ENCODE assay signal across 8 mouse cellular contexts in genomic region chr3:65586483-65586905, GRCm38 (mm10). TPM values are rescaled to one million over a fixed set of nuclear protein-coding genes. Genes with fewer than 3 reads are reported as not detected.
DNase-seq lines count a peak whose midpoint lies in the region; ATAC-seq and TF ChIP-seq lines count a peak whose summit lies in the region.

No protein-coding gene starts in this region.

- H3K4me1 ChIP-seq in hindbrain, embryonic 13.5 days (replicated peaks): peaks cover 14% of the 10 kb centered on the region
- H3K4me1 ChIP-seq in lung, postnatal 0 days (ENCODE audit: insufficient read depth, low read depth, low read length): no peaks in the 10 kb centered on the region

- H3K4me2 ChIP-seq in hindbrain, embryonic 13.5 days: peak overlapping the region; percentile 59
- peak overlapping the region; percentile 53 for H3K4me2 ChIP-seq in lung, postnatal 0 days (replicated peaks; ENCODE audit: low read depth, low read length)

- peak; percentile 89 for ATAC-seq in hindbrain, embryonic 13.5 days (ENCODE audit: low FRiP score)
- peak; percentile 87 for ATAC-seq in lung, postnatal 0 days

- WGBS in hindbrain, embryonic 13.5 days: 3% methylated on average over 16 of the region's 16 CpGs
- 5% methylated on average over 16 of the region's 16 CpGs for WGBS in lung, postnatal 0 days

- TF ChIP-seq EP300 in lung, postnatal 0 days (IDR thresholded peaks at IDR 0.05): no peak

- H3K27ac ChIP-seq in hindbrain, embryonic 13.5 days: peak overlapping the region; percentile 23; the same call in 1 of the 2 replicates
- H3K27ac ChIP-seq in lung, postnatal 0 days (ENCODE audit: low read length): no peak overlapping the region; the same call in 1 of the 2 replicates

- H3K9me3 ChIP-seq in hindbrain, embryonic 13.5 days: no peaks in the 10 kb centered on the region
- H3K9me3 ChIP-seq in lung, postnatal 0 days (ENCODE audit: low read length): no peaks in the 10 kb centered on the region

- H3K4me3 ChIP-seq in hindbrain, embryonic 13.5 days: peak overlapping the region; percentile 33
- peak overlapping the region; percentile 30 for H3K4me3 ChIP-seq in lung, postnatal 0 days (ENCODE audit: low read depth, low read length)

- TF ChIP-seq CTCF in lung, postnatal 0 days (IDR thresholded peaks at IDR 0.05): no peak

- no peaks in the 10 kb centered on the region for H3K27me3 ChIP-seq in hindbrain, embryonic 13.5 days
- H3K27me3 ChIP-seq in lung, postnatal 0 days (replicated peaks; ENCODE audit: insufficient read depth, low read length): no peaks in the 10 kb centered on the region

- H3K9ac ChIP-seq in hindbrain, embryonic 13.5 days: peak overlapping the region; percentile 49
- H3K9ac ChIP-seq in lung, postnatal 0 days (replicated peaks; ENCODE audit: low read depth): 0 out of 2 replicates have a peak overlapping the region, but pooled peaks have one; percentile 2

- no peaks in the 10 kb centered on the region for H3K36me3 ChIP-seq in hindbrain, embryonic 13.5 days
- H3K36me3 ChIP-seq in lung, postnatal 0 days (ENCODE audit: insufficient read depth, low read length): no peaks in the 10 kb centered on the region

- intact Hi-C loops in gastrocnemius, postnatal 36 days (cut with DNase I): no loop called here

- peak; percentile 64 for DNase-seq in CD4-positive helper T cell, adult 2 months (ENCODE audit: low read depth, low spot score)
- DNase-seq in ZHBTc4 (ENCODE audit: low read depth, low spot score): peak; percentile 49
- DNase-seq in fibroblast of lung, adult 2 months (ENCODE audit: low read depth): peak; percentile 55
- DNase-seq in layer of hippocampus, postnatal 25 days (ENCODE audit: extremely low spot score in 1 of 2, low spot score in 1 of 2): peak; percentile 23 to 36
- DNase-seq in lung, postnatal 0 days (ENCODE audit: low spot score): peak; percentile 47
- DNase-seq in ovary, postnatal 14 days (ENCODE audit: low spot score): peak; percentile 15
- DNase-seq in gastrocnemius, postnatal 36 days: no peak

RNA-seq across cellular contexts. Expression of gene Tiparp, which starts 58.3 kb away (rescaled TPM):
- 32.7 and 36.0 TPM in 2 replicates for polyA plus RNA-seq in hindbrain, embryonic 13.5 days (2015; fragmentation: Nextera tagmentation; extraction: Ambion mirVana)
- total RNA-seq in layer of hippocampus, postnatal 25 days (2021): 10 to 100 TPM; 13.5 to 16.4 TPM
- polyA plus RNA-seq in lung, postnatal 0 days (2015; fragmentation: Nextera tagmentation; extraction: Ambion mirVana): 45.1 and 45.3 TPM in 2 replicates
- total RNA-seq in gastrocnemius, postnatal 36 days (2021): 10 to 100 TPM in 1 of 2 experiments, 1 to 10 TPM in 1; 9.3 to 13.2 TPM

Comparison
In these comparisons a context has a peak if more than half of its experiments do, and no peak if none do; other contexts are left out.
1. DNase-seq: peak in CD4-positive helper T cell, adult 2 months (single experiment), ZHBTc4 (single experiment), fibroblast of lung, adult 2 months (single experiment), layer of hippocampus, postnatal 25 days (2 of 2), lung, postnatal 0 days (single experiment) and ovary, postnatal 14 days (single experiment); none in gastrocnemius, postnatal 36 days (0 of 2).